Mouse (Mus musculus): ENCODE results near the gene Gfpt1.

- TF ChIP-seq CTCF (conservative IDR thresholded peaks at IDR 0.05; ENCODE audit: insufficient read depth, insufficient read length, low read depth, low read length): no peak
- TF ChIP-seq POLR2A (IDR thresholded peaks at IDR 0.05; ENCODE audit: low read depth, low read length): no peak
These were observed 25.6 kb downstream of the Gfpt1 start for GRCm38 (mm10) chr6:87068209-87068608.

Measured in kidney, adult 2 months (tissue).